Mouse (Mus musculus): Measurements from ENCODE around the gene Ccdc162. TPM values are rescaled to one million over a fixed set of nuclear protein-coding genes. Genes with fewer than 3 reads are reported as not detected.

Ccdc162 gene
- 1 to 10 TPM; 1.2 to 1.3 TPM for total RNA-seq (2021)
- long read RNA-seq, experiment 1: 0 reads
- long read RNA-seq, experiment 2, partial matches to known transcripts: 0 of 1 reads
- long read RNA-seq, experiment 2, other reads (novel, unspliced or antisense): 1 of 1 reads

- intact Hi-C loops (cut with DNase I): no loop called here
- DNase-seq (ENCODE audit: low spot score in 2 of 2): peak in 1 of 2 experiments; percentile 38
Observed at GRCm38 (mm10) chr10:41716029-41716897, at the start of gene Ccdc162. Gene Ccdc162, minus strand, starts transcription at chr10:41716634.

- intact Hi-C loops (cut with DNase I): no loop called here
- no peak for DNase-seq (ENCODE audit: low spot score in 2 of 2)
Observed at GRCm38 (mm10) chr10:41765586-41765985, 49.2 kb upstream of the Ccdc162 start.

- intact Hi-C loops (cut with DNase I): no loop called here
- DNase-seq (ENCODE audit: low spot score in 2 of 2): no peak
Observed at GRCm38 (mm10) chr10:41763741-41764385, 47.4 kb upstream of the Ccdc162 start.

- intact Hi-C loops (cut with DNase I): no loop called here
- no peak for DNase-seq (ENCODE audit: low spot score in 2 of 2)
Observed at GRCm38 (mm10) chr10:41760866-41761265, 44.4 kb upstream of the Ccdc162 start.

- intact Hi-C loops (cut with DNase I): no loop called here
- no peak for DNase-seq (ENCODE audit: low spot score in 2 of 2)
Observed at GRCm38 (mm10) chr10:41758041-41758440, 41.6 kb upstream of the Ccdc162 start.

GRCm38 (mm10) chr10:41757226-41757625, 40.8 kb upstream of the Ccdc162 start:
- intact Hi-C loops (cut with DNase I): no loop called here
- DNase-seq (ENCODE audit: low spot score in 2 of 2): no peak

- intact Hi-C loops (cut with DNase I): loop anchor here (2.0 kb wide), 1 partner anchor 55 kb away; no protein-coding TSS in a partner anchor
- DNase-seq (ENCODE audit: low spot score in 2 of 2): no peak
Observed at GRCm38 (mm10) chr10:41751867-41752480, 35.5 kb upstream of the Ccdc162 start.

- intact Hi-C loops (cut with DNase I): no loop called here
- peak in 1 of 2 experiments; percentile 10 for DNase-seq (ENCODE audit: low spot score in 2 of 2)
Observed at GRCm38 (mm10) chr10:41749306-41749705, 32.9 kb upstream of the Ccdc162 start.

- DNase-seq (ENCODE audit: low spot score in 2 of 2): peak; percentile 71 to 91
- intact Hi-C loops (cut with DNase I): no loop called here
Observed at GRCm38 (mm10) chr10:41746554-41746953, 30.1 kb upstream of the Ccdc162 start.

- no peak for DNase-seq (ENCODE audit: low spot score in 2 of 2)
- intact Hi-C loops (cut with DNase I): no loop called here
Observed at GRCm38 (mm10) chr10:41744006-41744405, 27.6 kb upstream of the Ccdc162 start.

GRCm38 (mm10) chr10:41740221-41740620, 23.8 kb upstream of the Ccdc162 start:
- intact Hi-C loops (cut with DNase I): no loop called here
- no peak for DNase-seq (ENCODE audit: low spot score in 2 of 2)

GRCm38 (mm10) chr10:41737245-41737644, 20.8 kb upstream of the Ccdc162 start:
- intact Hi-C loops (cut with DNase I): no loop called here
- no peak for DNase-seq (ENCODE audit: low spot score in 2 of 2)

- DNase-seq (ENCODE audit: low spot score in 2 of 2): no peak
- intact Hi-C loops (cut with DNase I): no loop called here
Observed at GRCm38 (mm10) chr10:41735398-41735797, 19.0 kb upstream of the Ccdc162 start.

- no peak for DNase-seq (ENCODE audit: low spot score in 2 of 2)
- intact Hi-C loops (cut with DNase I): no loop called here
Observed at GRCm38 (mm10) chr10:41733214-41733613, 16.8 kb upstream of the Ccdc162 start.

- no peak for DNase-seq (ENCODE audit: low spot score in 2 of 2)
- intact Hi-C loops (cut with DNase I): no loop called here
Observed at GRCm38 (mm10) chr10:41731932-41732331, 15.5 kb upstream of the Ccdc162 start.

GRCm38 (mm10) chr10:41730746-41731145, 14.3 kb upstream of the Ccdc162 start:
- intact Hi-C loops (cut with DNase I): no loop called here

GRCm38 (mm10) chr10:41726215-41726614, 9.8 kb upstream of the Ccdc162 start:
- intact Hi-C loops (cut with DNase I): no loop called here
- DNase-seq (ENCODE audit: low spot score in 2 of 2): no peak

More at GRCm38 (mm10) chr10:41730746-41731145, 14.3 kb upstream of the Ccdc162 start:
- no peak for DNase-seq (ENCODE audit: low spot score in 2 of 2)

GRCm38 (mm10) chr10:41719587-41719986, 3.2 kb upstream of the Ccdc162 start:
- intact Hi-C loops (cut with DNase I): no loop called here
- DNase-seq (ENCODE audit: low spot score in 2 of 2): peak; percentile 19 to 56

GRCm38 (mm10) chr10:41715557-41715956, 877 bp downstream of the Ccdc162 start:
- intact Hi-C loops (cut with DNase I): no loop called here
- no peak for DNase-seq (ENCODE audit: low spot score in 2 of 2)

GRCm38 (mm10) chr10:41711467-41711866, 5.0 kb downstream of the Ccdc162 start:
- no peak for DNase-seq (ENCODE audit: low spot score in 2 of 2)
- intact Hi-C loops (cut with DNase I): no loop called here
